Mouse (Mus musculus) right cerebral cortex, postnatal 14 days (tissue): ENCODE measurements at regions not wholly inside any gene's neighbourhood (a gene's known extent, or its start where the extent isn't known, plus 50 kb on each side); places are given as distances from the start of the nearest gene placed in this dataset.
"Not testable (repeated sequence)": the region's sequence is repeated elsewhere in the genome, so short reads cannot be mapped to it uniquely, and the experiment has no call there.

Experiments used
- DNase-seq: peaks from one replicate; pipeline ENCODE4 v3.0.0; 2022

- no peak for DNase-seq
These were observed 61.3 kb downstream of the Tmem17 start for GRCm38 (mm10) chr11:22573166-22573565.

- DNase-seq, result no peak
These were observed 61.9 kb downstream of the Tmem17 start for GRCm38 (mm10) chr11:22573802-22574201.

DNA sequence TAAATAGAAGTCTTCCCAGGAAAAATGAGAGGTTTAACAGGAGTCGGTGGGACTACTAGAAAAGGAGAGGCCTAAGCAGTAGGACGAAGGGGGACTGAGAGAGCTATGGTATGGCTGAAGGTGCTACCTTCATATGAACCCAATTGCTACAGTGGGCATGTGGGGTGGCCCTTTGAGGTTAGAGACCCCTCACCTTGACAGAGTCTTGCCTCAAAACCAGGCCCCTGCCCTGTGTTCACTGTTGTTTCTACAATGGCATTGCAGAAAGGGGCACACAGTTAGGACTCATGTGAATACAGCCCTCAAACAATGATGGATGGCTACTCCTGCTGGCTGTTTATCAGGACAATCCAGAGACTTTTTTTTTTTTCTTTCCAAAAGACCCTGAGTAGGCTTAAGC, 62.6 kb downstream of the Tmem17 start:
- no peak for DNase-seq

DNA sequence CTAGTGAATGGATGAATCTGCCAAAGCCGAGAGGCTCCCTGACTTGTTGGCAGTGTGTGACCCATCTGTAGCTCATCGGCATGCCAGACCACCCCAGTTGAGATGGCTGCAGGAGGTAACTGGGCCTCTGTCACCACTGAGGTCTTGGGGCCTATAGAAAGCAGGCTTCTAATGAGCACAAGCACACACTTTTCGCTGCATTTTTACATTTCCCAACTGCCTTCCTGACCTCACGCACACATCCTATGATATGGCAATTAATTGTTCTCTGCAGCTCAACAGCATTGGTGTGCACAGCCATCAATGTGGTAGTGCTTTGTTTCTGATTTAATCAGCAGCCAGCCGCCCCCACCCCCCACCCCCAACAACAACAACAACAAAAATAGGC, 72.2 kb downstream of the Tmem17 start:
- DNase-seq, result no peak

DNA sequence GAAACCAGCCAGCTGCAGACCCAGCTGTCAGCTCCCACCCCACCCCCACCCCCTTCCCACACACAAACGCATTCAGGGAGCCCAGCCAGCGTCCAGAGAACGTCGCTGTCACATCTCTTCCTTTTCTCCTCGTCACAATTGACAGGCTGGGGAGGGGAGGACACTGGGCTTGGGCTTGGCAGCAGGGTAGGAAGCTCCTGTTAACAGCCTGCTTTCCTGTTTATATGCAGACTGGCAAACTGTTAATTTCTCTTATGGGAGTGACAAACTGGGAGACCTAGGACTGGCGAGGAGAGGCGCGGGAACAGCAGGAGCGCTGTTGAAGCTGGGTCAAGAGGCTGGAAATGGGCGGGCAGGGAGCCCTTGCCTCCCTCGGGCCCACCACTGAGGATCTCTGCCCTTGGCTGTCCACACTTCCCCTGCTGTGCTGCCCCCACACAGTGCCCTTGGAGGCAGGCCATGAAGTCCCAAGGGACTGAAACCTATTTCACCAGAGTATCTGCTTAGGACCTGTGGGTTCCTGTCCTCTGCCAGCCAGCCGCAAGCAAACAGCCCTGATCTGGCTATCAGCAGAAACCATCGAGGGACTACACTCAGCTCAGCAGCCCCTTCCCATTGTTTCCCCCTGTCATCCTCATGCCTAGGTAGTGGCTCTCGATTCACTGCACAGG, 72.7 kb downstream of the Tmem17 start:
- DNase-seq, result peak; percentile 31

GRCm38 (mm10) chr11:22587691-22588241, 75.9 kb downstream of the Tmem17 start:
- peak; percentile 21 for DNase-seq

DNA sequence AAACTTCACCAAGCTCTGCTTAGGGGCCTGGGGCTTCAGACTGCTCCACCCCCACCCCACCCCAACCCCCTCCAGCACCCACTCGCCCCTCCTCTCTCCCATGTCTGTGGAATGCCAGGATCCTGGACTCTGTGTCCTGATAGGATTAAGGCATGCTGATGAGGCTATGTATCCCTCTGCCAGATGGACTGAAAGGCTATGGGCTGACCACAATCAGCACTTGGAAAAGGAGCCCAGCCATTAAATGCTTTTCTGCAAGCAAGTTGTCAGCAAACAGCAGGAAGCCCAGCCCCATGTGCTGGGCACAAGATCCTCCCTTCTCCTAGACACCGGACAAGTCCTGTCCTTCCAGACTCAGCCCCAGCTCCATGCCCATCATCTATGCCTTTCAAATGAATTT, 76.7 kb downstream of the Tmem17 start:
- DNase-seq, result no peak

GRCm38 (mm10) chr11:22589901-22590300, 78.0 kb downstream of the Tmem17 start:
- no peak for DNase-seq

- not testable (repeated sequence) for DNase-seq
These were observed 79.2 kb downstream of the Tmem17 start for GRCm38 (mm10) chr11:22591050-22591449.

GRCm38 (mm10) chr11:22592706-22593105, 80.8 kb downstream of the Tmem17 start:
- no peak for DNase-seq

DNA sequence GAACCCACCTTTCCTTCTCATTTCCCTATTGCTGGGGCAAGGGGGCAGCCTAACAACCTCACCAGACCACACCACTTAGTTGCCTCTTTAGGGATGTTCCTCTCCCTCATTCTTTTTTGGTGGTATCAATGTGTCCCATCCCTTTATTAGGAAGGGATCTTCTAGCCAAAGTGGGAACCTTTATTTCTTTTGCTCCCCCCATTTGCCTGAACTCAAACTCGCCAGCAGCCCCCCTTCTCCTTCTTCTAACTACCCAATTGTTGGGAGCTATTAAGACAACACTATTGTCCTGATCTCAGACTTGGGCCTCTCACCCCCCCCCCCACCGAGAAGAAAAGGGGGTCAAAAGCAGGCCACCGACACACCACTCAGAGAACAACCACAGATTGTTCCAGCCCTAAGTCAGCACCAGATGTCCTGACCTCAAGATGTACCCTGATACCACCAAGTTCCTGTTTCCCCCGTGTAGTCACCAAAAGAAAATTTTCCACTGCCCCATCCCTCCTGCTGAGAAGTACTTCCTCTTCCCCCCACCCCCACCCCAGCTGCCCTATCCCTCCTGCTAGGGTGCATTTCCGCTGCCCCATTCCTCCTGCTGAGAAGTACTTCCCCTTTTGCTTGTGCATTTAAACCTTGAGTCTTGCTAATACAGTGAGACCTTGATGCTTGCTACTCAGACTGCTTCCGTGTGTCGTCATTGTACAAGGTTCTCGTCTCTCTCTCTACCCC, 84.4 kb downstream of the Tmem17 start:
- DNase-seq, result no peak

GRCm38 (mm10) chr11:22596805-22597149, 84.9 kb downstream of the Tmem17 start:
- DNase-seq, result no peak

GRCm38 (mm10) chr11:22600370-22600769, 88.5 kb downstream of the Tmem17 start:
- no peak for DNase-seq

- DNase-seq, result no peak
These were observed 90.1 kb downstream of the Tmem17 start for GRCm38 (mm10) chr11:22601977-22602376.

- no peak for DNase-seq
These were observed 90.7 kb downstream of the Tmem17 start for GRCm38 (mm10) chr11:22602610-22603009.

DNA sequence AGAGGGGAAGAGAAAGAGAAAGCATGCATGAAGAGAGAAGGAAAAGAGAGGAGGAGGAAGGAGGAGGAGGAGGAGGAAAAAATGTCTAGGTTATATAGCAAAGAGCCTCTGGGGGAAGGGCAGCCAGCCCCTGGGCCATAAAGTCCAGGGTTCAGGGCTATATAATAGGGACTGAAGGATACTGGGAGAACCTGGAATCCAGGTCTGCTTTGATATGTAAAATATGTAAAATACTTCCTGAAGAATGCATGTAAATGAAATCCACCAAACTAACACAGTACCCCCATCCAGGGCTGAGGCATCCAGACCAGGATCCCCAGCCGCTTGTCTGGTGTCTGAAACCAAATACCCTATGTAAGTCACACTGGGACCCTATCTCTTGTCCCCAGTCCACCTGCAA, 91.5 kb downstream of the Tmem17 start:
- DNase-seq, result no peak

GRCm38 (mm10) chr11:22606380-22606779, 94.5 kb downstream of the Tmem17 start:
- no peak for DNase-seq

DNA sequence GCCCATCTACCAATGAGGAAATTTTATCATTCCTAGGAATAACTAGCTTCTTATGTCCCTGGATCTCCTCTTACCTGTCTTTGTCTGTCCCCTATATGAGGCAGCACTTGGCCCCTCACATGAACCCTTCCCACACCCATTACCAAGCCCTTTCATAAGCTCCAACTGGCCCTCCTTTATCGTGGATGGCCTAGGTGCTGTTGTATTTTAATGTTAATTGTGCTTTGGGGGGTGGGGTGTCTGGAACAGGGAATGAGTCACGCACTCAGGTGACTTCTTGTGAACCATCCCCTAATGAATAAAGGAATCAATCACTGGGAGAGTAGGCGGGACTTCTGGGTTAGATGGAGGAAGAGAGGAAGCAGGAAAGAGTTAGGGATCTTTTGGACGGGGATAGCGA, 95.8 kb downstream of the Tmem17 start:
- DNase-seq, result no peak

DNA sequence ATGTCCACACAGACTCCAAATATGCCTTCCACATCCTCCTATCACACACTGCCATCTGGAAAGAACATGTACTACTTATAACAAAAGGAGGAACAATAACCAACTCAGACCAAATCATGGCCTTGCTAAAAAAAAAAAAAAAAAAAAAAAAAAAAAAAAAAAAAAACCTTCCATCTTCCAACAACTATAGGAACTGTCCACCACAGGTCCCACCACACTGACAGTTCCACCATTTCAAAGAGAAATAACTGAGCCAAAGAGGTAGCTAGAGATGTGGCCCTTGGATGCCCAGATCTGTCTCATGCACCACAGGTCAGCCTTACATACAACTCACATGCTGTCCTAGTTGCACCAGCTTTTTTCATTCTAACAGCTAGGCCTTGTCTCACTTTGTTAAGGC, 97.1 kb downstream of the Tmem17 start:
- DNase-seq, result no peak

GRCm38 (mm10) chr11:22610433-22611101, 98.7 kb downstream of the Tmem17 start:
- DNase-seq, result no peak

GRCm38 (mm10) chr11:22611102-22611869, 99.4 kb downstream of the Tmem17 start:
- DNase-seq, result no peak

DNA sequence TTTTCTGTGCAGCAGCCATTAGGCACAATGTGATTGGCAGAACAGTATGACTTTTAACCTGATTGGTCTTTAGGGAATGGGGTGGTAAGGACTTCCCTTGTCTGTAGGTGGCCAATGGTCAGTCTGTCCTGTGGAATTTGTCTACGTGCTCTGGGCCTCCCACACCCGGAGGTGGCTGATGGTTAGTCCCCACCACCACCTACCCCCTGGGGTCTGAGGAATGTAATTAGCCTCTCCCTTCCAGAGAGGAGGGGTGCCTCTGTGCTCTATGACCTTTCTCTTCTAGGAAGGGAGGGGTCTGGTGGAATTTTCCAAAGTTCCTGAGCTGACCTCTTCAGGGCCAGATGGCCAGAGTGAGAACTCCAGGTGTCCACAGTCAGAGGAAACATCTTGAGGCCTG, 101.6 kb downstream of the Tmem17 start:
- DNase-seq, result no peak

GRCm38 (mm10) chr11:22617204-22617874, 105.5 kb downstream of the Tmem17 start:
- peak; percentile 86 for DNase-seq
